Mouse (Mus musculus) heart, embryonic 13.5 days (tissue): ENCODE measurements around the gene Fntb. TPM values are rescaled to one million over a fixed set of nuclear protein-coding genes. Genes with fewer than 3 reads are reported as not detected.

Experiments used
- ATAC-seq: fragments of 200-750 bp; cut with Nextera tagmentation; 2 replicates; pipeline ENCODE4 v1.8.0; 2017; ENCODE audit warnings: moderate TSS enrichment; ENCODE audit not compliant: insufficient number of reproducible peaks, low FRiP score, low TSS enrichment; ENCODE audit errors: extremely low read depth
- H3K27ac ChIP-seq: fragments of 300-500 bp; sonication (generic); replicated peaks from 2 replicates; pipeline ENCODE4 v1.5.1; 2015; ENCODE audit warnings: moderate library complexity, mild to moderate bottlenecking, inconsistent platforms
- H3K27me3 ChIP-seq: fragments of 300-500 bp; sonication (generic); replicated peaks from 2 replicates; pipeline ENCODE4 v1.6.1; 2015; ENCODE audit warnings: mild to moderate bottlenecking, inconsistent platforms
- H3K36me3 ChIP-seq: fragments of 300-500 bp; sonication (generic); 2 replicates; pipeline ENCODE4 v1.6.1; 2015; ENCODE audit warnings: mild to moderate bottlenecking, inconsistent platforms
- H3K4me1 ChIP-seq: fragments of 300-500 bp; sonication (generic); 2 replicates; pipeline ENCODE4 v1.6.1; 2015; ENCODE audit warnings: inconsistent platforms
- H3K4me2 ChIP-seq: fragments of 300-500 bp; sonication (generic); 2 replicates; pipeline ENCODE4 v1.6.1; 2015; ENCODE audit warnings: inconsistent platforms, mild to moderate bottlenecking, moderate library complexity
- H3K4me3 ChIP-seq: fragments of 300-500 bp; sonication (generic); 2 replicates; pipeline ENCODE4 v1.5.1; 2015; ENCODE audit warnings: moderate library complexity, mild to moderate bottlenecking, inconsistent platforms
- H3K9ac ChIP-seq: fragments of 300-500 bp; sonication (generic); 2 replicates; pipeline ENCODE4 v1.6.1; 2015; ENCODE audit warnings: inconsistent platforms, mild to moderate bottlenecking, moderate library complexity
- H3K9me3 ChIP-seq: fragments of 300-500 bp; sonication (generic); 2 replicates; pipeline ENCODE4 v1.6.1; 2016; ENCODE audit warnings: inconsistent platforms
- WGBS: fragments of 180-500 bp; shearing (Covaris S2); methylation state at CpG from one replicate; pipeline ENCODE4 v1.1.7; 2015; ENCODE audit warnings: mixed read lengths; 5-methylcytosine and 5-hydroxymethylcytosine counted together
- polyA plus RNA-seq: library from polyadenylated mRNA; unstranded; fragments of >200 nt; fragmentation: Nextera tagmentation; extraction: Ambion mirVana; gene quantifications from 2 replicates; pipeline ENCODE4 v1.2.1, GENCODE M21; 2015

Fntb gene
- polyA plus RNA-seq, 1 experiment from 2014 or later, result 25.9 TPM

- Histone ChIP-seq H3K27me3 (no peaks in the 10 kb centered on the region), H3K9me3 (no peaks in the 10 kb centered on the region), H3K27ac (no peak overlapping the region), H3K9ac (no peak overlapping the region), H3K4me3 (no peak overlapping the region), H3K4me1 (peaks cover 11% of the 10 kb centered on the region), H3K4me2 (no peak overlapping the region), H3K36me3 (peaks cover 98% of the 10 kb centered on the region)
- 75% methylated on average over 3 of the region's 3 CpGs for WGBS
- ATAC-seq, result no peak
These were observed 182.1 kb downstream of the Fntb start for GRCm38 (mm10) chr12:76947487-76947886.

GRCm38 (mm10) chr12:76948185-76948584, 182.8 kb downstream of the Fntb start:
- Histone ChIP-seq H3K4me3 (no peak overlapping the region), H3K27ac (no peak overlapping the region), H3K4me1 (peaks cover 11% of the 10 kb centered on the region), H3K36me3 (peaks cover 98% of the 10 kb centered on the region), H3K4me2 (no peak overlapping the region), H3K9ac (no peak overlapping the region), H3K27me3 (no peaks in the 10 kb centered on the region), H3K9me3 (no peaks in the 10 kb centered on the region)
- 78% methylated on average over 2 of the region's 2 CpGs for WGBS
- ATAC-seq, result no peak

- Histone ChIP-seq H3K9ac (no peak overlapping the region), H3K4me3 (no peak overlapping the region), H3K4me2 (no peak overlapping the region), H3K27ac (no peak overlapping the region), H3K4me1 (peaks cover 11% of the 10 kb centered on the region), H3K36me3 (peaks cover 98% of the 10 kb centered on the region), H3K27me3 (no peaks in the 10 kb centered on the region), H3K9me3 (no peaks in the 10 kb centered on the region)
- 38% methylated on average over 3 of the region's 3 CpGs for WGBS
- no peak for ATAC-seq
These were observed 183.4 kb downstream of the Fntb start for GRCm38 (mm10) chr12:76948781-76949180.

GRCm38 (mm10) chr12:76950330-76950729, 184.9 kb downstream of the Fntb start:
- Histone ChIP-seq H3K27ac (no peak overlapping the region), H3K9me3 (no peaks in the 10 kb centered on the region), H3K4me2 (no peak overlapping the region), H3K4me1 (peaks cover 24% of the 10 kb centered on the region), H3K4me3 (no peak overlapping the region), H3K36me3 (peaks cover 88% of the 10 kb centered on the region), H3K27me3 (no peaks in the 10 kb centered on the region), H3K9ac (no peak overlapping the region)
- no peak for ATAC-seq
- 81% methylated on average over 5 of the region's 5 CpGs for WGBS

GRCm38 (mm10) chr12:76953750-76954363, 188.5 kb downstream of the Fntb start:
- H3K9me3 ChIP-seq, result no peaks in the 10 kb centered on the region
- H3K9ac ChIP-seq, result no peak overlapping the region
- H3K4me1 ChIP-seq, result peaks cover 22% of the 10 kb centered on the region
- H3K27ac ChIP-seq, result no peak overlapping the region
- 77% methylated on average over 2 of the region's 2 CpGs for WGBS
- H3K27me3 ChIP-seq, result no peaks in the 10 kb centered on the region
- H3K4me2 ChIP-seq, result no peak overlapping the region
- no peak overlapping the region for H3K4me3 ChIP-seq
- no peak for ATAC-seq
- peaks cover 85% of the 10 kb centered on the region for H3K36me3 ChIP-seq

- no peak for ATAC-seq
- H3K9me3 ChIP-seq, result no peaks in the 10 kb centered on the region
- H3K27me3 ChIP-seq, result no peaks in the 10 kb centered on the region
- no peak overlapping the region for H3K27ac ChIP-seq
- peaks cover 86% of the 10 kb centered on the region for H3K36me3 ChIP-seq
- H3K4me2 ChIP-seq, result no peak overlapping the region
- 68% methylated on average over 10 of the region's 10 CpGs for WGBS
- no peak overlapping the region for H3K9ac ChIP-seq
- H3K4me3 ChIP-seq, result no peak overlapping the region
- peaks cover 16% of the 10 kb centered on the region for H3K4me1 ChIP-seq
These were observed 189.5 kb downstream of the Fntb start for GRCm38 (mm10) chr12:76954698-76955423.

GRCm38 (mm10) chr12:76957688-76958087, 192.3 kb downstream of the Fntb start:
- H3K27me3 ChIP-seq, result no peaks in the 10 kb centered on the region
- H3K9ac ChIP-seq, result no peak overlapping the region; the same call in 1 of the 2 replicates
- H3K4me1 ChIP-seq, result peaks cover 26% of the 10 kb centered on the region
- H3K4me2 ChIP-seq, result no peak overlapping the region; the same call in 1 of the 2 replicates
- no peak overlapping the region for H3K4me3 ChIP-seq
- ATAC-seq, result no peak
- WGBS, result 82% methylated on average over 5 of the region's 5 CpGs
- H3K36me3 ChIP-seq, result peaks cover 64% of the 10 kb centered on the region
- H3K9me3 ChIP-seq, result no peaks in the 10 kb centered on the region
- H3K27ac ChIP-seq, result no peak overlapping the region

- ATAC-seq, result peak; percentile 9; the same call in 1 of the 2 replicates
- peak overlapping the region; percentile 98 for H3K4me3 ChIP-seq
- H3K27ac ChIP-seq, result peak overlapping the region; percentile 78
- H3K27me3 ChIP-seq, result no peaks in the 10 kb centered on the region
- no peaks in the 10 kb centered on the region for H3K9me3 ChIP-seq
- H3K4me2 ChIP-seq, result peak overlapping the region; percentile 90
- H3K36me3 ChIP-seq, result peaks cover 39% of the 10 kb centered on the region
- peaks cover 10% of the 10 kb centered on the region for H3K4me1 ChIP-seq
- WGBS, result 5% methylated on average over 38 of the region's 45 CpGs
- H3K9ac ChIP-seq, result peak overlapping the region; percentile 96
These were observed 195.9 kb downstream of the Fntb start for GRCm38 (mm10) chr12:76961052-76961931.

GRCm38 (mm10) chr12:76961932-76962891, 196.8 kb downstream of the Fntb start, which contains the start of gene Max:
Gene Max, minus strand, starts transcription at chr12:76962201.
- peak; percentile 96 for ATAC-seq
- Histone ChIP-seq H3K4me2 (peak within 1 kb of the TSS; percentile 90), H3K4me1 (peaks cover 10% of the 10 kb centered on the region), H3K27ac (peak within 1 kb of the TSS; percentile 78), H3K4me3 (peak within 1 kb of the TSS; percentile 98), H3K36me3 (peaks cover 30% of the 10 kb centered on the region), H3K27me3 (no peaks in the 10 kb centered on the region), H3K9ac (peak within 1 kb of the TSS; percentile 96), H3K9me3 (no peaks in the 10 kb centered on the region)
- under 1% methylated on average over 67 of the region's 73 CpGs for WGBS

- Histone ChIP-seq H3K4me3 (no peak overlapping the region), H3K4me1 (peaks cover 10% of the 10 kb centered on the region), H3K27me3 (no peaks in the 10 kb centered on the region), H3K4me2 (no peak overlapping the region), H3K27ac (no peak overlapping the region), H3K36me3 (peaks cover 4% of the 10 kb centered on the region; the same call in 1 of the 2 replicates), H3K9me3 (no peaks in the 10 kb centered on the region), H3K9ac (no peak overlapping the region)
- WGBS, result 34% methylated on average over 5 of the region's 5 CpGs
- ATAC-seq, result no peak
These were observed 199.7 kb downstream of the Fntb start for GRCm38 (mm10) chr12:76965089-76965488.
